23 mouse cellular contexts compared by ENCODE assay signal in the genomic region with DNA sequence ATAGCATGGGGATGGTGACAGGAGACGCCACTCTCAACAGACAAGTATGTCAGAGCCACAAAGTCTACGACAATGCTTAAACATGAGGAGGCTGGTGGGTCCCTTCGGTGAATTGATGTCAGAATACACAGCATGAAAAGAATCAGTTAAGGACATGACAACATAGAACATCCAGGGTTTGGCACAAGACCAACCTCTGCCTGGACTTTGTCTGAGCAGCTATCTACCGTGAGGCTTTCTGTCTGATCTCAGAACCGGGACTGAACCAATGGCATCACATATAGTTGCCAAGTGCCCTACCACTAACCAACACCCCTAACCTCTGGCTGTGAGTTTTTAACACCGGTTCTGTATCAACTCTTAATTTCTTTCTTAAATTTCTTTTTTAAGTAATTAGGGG. TPM values are rescaled to one million over a fixed set of nuclear protein-coding genes. Genes with fewer than 3 reads are reported as not detected.
DNase-seq lines count a peak whose midpoint lies in the region; ATAC-seq and TF ChIP-seq lines count a peak whose summit lies in the region.
"Had no signal": no experiment of that assay in that cellular context is flagged by ENCODE, and none has a peak within 500 bp of the region (broad histone marks: within the 10 kb centered on the region; RNA-seq: fewer than 3 reads in every experiment).

No protein-coding gene starts in this region.

- H3K4me3 ChIP-seq in kidney, adult 2 months (ENCODE audit: insufficient read depth, low read depth, low read length): no peak overlapping the region
- H3K4me3 ChIP-seq in kidney, embryonic 16.5 days (ENCODE audit: low read length): no peak overlapping the region
- H3K4me3 ChIP-seq: embryonic facial prominence, embryonic 13.5 days; erythroblast, embryonic 14.5 days; forebrain, embryonic 12.5 days; heart, embryonic 10.5 days; limb, embryonic 13.5 days had no signal

- H3K9ac ChIP-seq in kidney, embryonic 16.5 days (replicated peaks; ENCODE audit: low read length): no peak overlapping the region
- H3K9ac ChIP-seq: embryonic facial prominence, embryonic 13.5 days; forebrain, embryonic 12.5 days; limb, embryonic 13.5 days had no signal

- no peaks in the 10 kb centered on the region for H3K9me3 ChIP-seq in kidney, embryonic 16.5 days (ENCODE audit: low read length)
- H3K9me3 ChIP-seq: embryonic facial prominence, embryonic 13.5 days; forebrain, embryonic 12.5 days; heart, embryonic 10.5 days; limb, embryonic 13.5 days had no signal

- DNase-seq in kidney, adult 2 months: peak; percentile 72
- DNase-seq in NIH3T3 (ENCODE audit: low read depth) (peak; percentile 45), R1 (ENCODE audit: low read depth, low spot score) (peak; percentile 13)
- DNase-seq in kidney, postnatal 25 days: peak; percentile 66 to 74
- DNase-seq in layer of hippocampus, adult 9-10 months (ENCODE audit: low spot score): no peak
- DNase-seq in urinary bladder, postnatal 4 days (ENCODE audit: low spot score in 2 of 2): no peak
- DNase-seq: cerebellum, adult 2 months; cerebellum, postnatal 25 days; embryo, embryonic 11 days; layer of hippocampus, adult 9-11 months; lung, adult 18-20 months; lung, postnatal 10 days; thymus, postnatal 14 days had no signal

- H3K27me3 ChIP-seq in kidney, adult 2 months (replicated peaks; ENCODE audit: control insufficient read depth, insufficient read depth, low read length): no peaks in the 10 kb centered on the region
- no peaks in the 10 kb centered on the region for H3K27me3 ChIP-seq in kidney, embryonic 16.5 days (ENCODE audit: insufficient read depth, low read length)
- H3K27me3 ChIP-seq: embryonic facial prominence, embryonic 13.5 days; forebrain, embryonic 12.5 days; limb, embryonic 13.5 days had no signal

- peaks cover 4% of the 10 kb centered on the region for H3K36me3 ChIP-seq in kidney, adult 2 months (ENCODE audit: control insufficient read depth, insufficient read depth, low read length)
- H3K36me3 ChIP-seq in kidney, embryonic 16.5 days (ENCODE audit: insufficient read depth, low read length): peaks cover 15% of the 10 kb centered on the region

- H3K4me1 ChIP-seq in kidney, adult 2 months (ENCODE audit: control insufficient read depth, insufficient read depth, low read length): peaks cover 3% of the 10 kb centered on the region
- no peaks in the 10 kb centered on the region for H3K4me1 ChIP-seq in kidney, embryonic 16.5 days (ENCODE audit: insufficient read depth, low read length)

- no peak for TF ChIP-seq POLR2A in kidney, adult 2 months (IDR thresholded peaks at IDR 0.05; ENCODE audit: low read depth, low read length)

- no peak overlapping the region for H3K4me2 ChIP-seq in kidney, embryonic 16.5 days (replicated peaks; ENCODE audit: low read depth, low read length)
- H3K4me2 ChIP-seq: embryonic facial prominence, embryonic 13.5 days; forebrain, embryonic 12.5 days; limb, embryonic 13.5 days; midbrain, embryonic 11.5 days had no signal

- peak overlapping the region; percentile 26; the same call in 1 of the 2 replicates for H3K27ac ChIP-seq in kidney, adult 2 months (ENCODE audit: insufficient read depth, low read depth, low read length)
- no peak overlapping the region for H3K27ac ChIP-seq in kidney, embryonic 16.5 days (ENCODE audit: low read length)
- H3K27ac ChIP-seq: embryonic facial prominence, embryonic 13.5 days; forebrain, embryonic 12.5 days; heart, embryonic 10.5 days; hindbrain, postnatal 0 days; limb, embryonic 13.5 days had no signal

- ATAC-seq in kidney, embryonic 16.5 days (ENCODE audit: low FRiP score, low TSS enrichment): no peak
- ATAC-seq: hindbrain, postnatal 0 days had no signal

- no peak for TF ChIP-seq CTCF in kidney, adult 2 months (conservative IDR thresholded peaks at IDR 0.05; ENCODE audit: insufficient read depth, insufficient read length, low read depth, low read length)

- whole genome bisulfite sequencing in kidney, adult 2 months: 60% methylated on average over 6 of the region's 6 CpGs
- 85% methylated on average over 6 of the region's 6 CpGs for WGBS in kidney, embryonic 16.5 days

RNA-seq across cellular contexts. Expression of a gene that starts 10.1 kb away (rescaled TPM):
- 122 and 126 TPM in 2 replicates for polyA plus RNA-seq in kidney, adult 2 months (2012; rRNA removed)
- 142 and 146 TPM in 2 replicates for polyA plus RNA-seq in kidney, embryonic 16.5 days (2015; fragmentation: Nextera tagmentation; extraction: Ambion mirVana)

RNA-seq across cellular contexts. Expression of a gene that starts 39.2 kb away (rescaled TPM):
- 0.75 and 1.1 TPM in 2 replicates for polyA plus RNA-seq in kidney, adult 2 months (2012; rRNA removed)
- polyA plus RNA-seq in kidney, embryonic 16.5 days (2015; fragmentation: Nextera tagmentation; extraction: Ambion mirVana): 34.0 and 36.3 TPM in 2 replicates

RNA-seq across cellular contexts. Expression of a gene that starts 50.1 kb away (rescaled TPM):
- not detected in 2 replicates for polyA plus RNA-seq in kidney, adult 2 months (2012; rRNA removed)
- 0.27 and 0.41 TPM in 2 replicates for polyA plus RNA-seq in kidney, embryonic 16.5 days (2015; fragmentation: Nextera tagmentation; extraction: Ambion mirVana)
- polyA plus RNA-seq: heart, postnatal 0 days; testis, adult 2 months had no signal

Comparison
In these comparisons a context has a peak if more than half of its experiments do, and no peak if none do; other contexts are left out.
1. RNA of a gene that starts 39.2 kb away (polyA plus RNA-seq): 34.0 to 36.3 TPM in kidney, embryonic 16.5 days; 0.75 to 1.1 TPM in kidney, adult 2 months; every median in the first group is over 10 times any median in the second.
2. DNase-seq: peak in kidney, adult 2 months (single experiment), NIH3T3 (single experiment), R1 (single experiment) and kidney, postnatal 25 days (2 of 2); none in layer of hippocampus, adult 9-10 months (single experiment) and urinary bladder, postnatal 4 days (0 of 2).